Mouse (Mus musculus): ENCODE measurements around the gene Fundc2.

Fundc2 gene

GRCm38 (mm10) chrX:75382195-75382771, at the start of gene Fundc2, which contains the start of gene F8:
Fundc2 (plus strand) TSS chrX:75382399.
F8 (minus strand) TSS chrX:75382615.
- ATAC-seq (ENCODE audit: low TSS enrichment), result peak; percentile 97

GRCm38 (mm10) chrX:75370197-75370596, 12.0 kb upstream of the Fundc2 start:
- ATAC-seq (ENCODE audit: low TSS enrichment), result no peak

- ATAC-seq (ENCODE audit: low TSS enrichment), result no peak
These were observed 9.4 kb upstream of the Fundc2 start for GRCm38 (mm10) chrX:75372666-75373425.

- no peak for ATAC-seq (ENCODE audit: low TSS enrichment)
These were observed 5.4 kb upstream of the Fundc2 start for GRCm38 (mm10) chrX:75376815-75377214.

- ATAC-seq (ENCODE audit: low TSS enrichment), result no peak
These were observed 1.0 kb upstream of the Fundc2 start for GRCm38 (mm10) chrX:75381176-75381575.

GRCm38 (mm10) chrX:75381699-75382098, 500 bp upstream of the Fundc2 start:
- no peak for ATAC-seq (ENCODE audit: low TSS enrichment)

GRCm38 (mm10) chrX:75399471-75399870, 17.3 kb downstream of the Fundc2 start:
- ATAC-seq (ENCODE audit: low TSS enrichment), result no peak

- no peak for ATAC-seq (ENCODE audit: low TSS enrichment)
These were observed 20.5 kb downstream of the Fundc2 start for GRCm38 (mm10) chrX:75402668-75403067.

GRCm38 (mm10) chrX:75403350-75403749, 21.2 kb downstream of the Fundc2 start:
- ATAC-seq (ENCODE audit: low TSS enrichment), result no peak

- ATAC-seq (ENCODE audit: low TSS enrichment), result no peak
These were observed 27.5 kb downstream of the Fundc2 start for GRCm38 (mm10) chrX:75409711-75410110.

- peak; percentile 100 for ATAC-seq (ENCODE audit: low TSS enrichment)
These were observed 34.0 kb downstream of the Fundc2 start, which contains the start of the genes Cmc4, Mtcp1 and Brcc3 for GRCm38 (mm10) chrX:75415936-75416785. Cmc4 (minus strand) TSS chrX:75416584. Mtcp1 (minus strand) TSS chrX:75416588. Brcc3 (plus strand) TSS chrX:75416628.
